Mouse (Mus musculus) spleen, embryonic (tissue): Measurements from ENCODE around the gene Syna.

Experiments
- CTCF ChIA-PET: fragments of 350-600 bp; sonication (Branson Sonifier 250); formaldehyde crosslinking; loops from one replicate; lab custom pipeline; 2022; lab: Charles Lee

Syna gene

GRCm38 (mm10) chr5:134568964-134569491, 9.1 kb upstream of the Syna start:
- CTCF ChIA-PET = no interaction called here

- CTCF ChIA-PET = interaction anchor here (0.6 kb wide), 1 partner anchor 83 kb away, joined by 6 read pairs; no protein-coding TSS in a partner anchor
These were observed 8.1 kb upstream of the Syna start for GRCm38 (mm10) chr5:134568030-134568429.

- CTCF ChIA-PET = no interaction called here
These were observed 7.5 kb upstream of the Syna start for GRCm38 (mm10) chr5:134567445-134567844.

GRCm38 (mm10) chr5:134565696-134566095, 5.7 kb upstream of the Syna start:
- CTCF ChIA-PET = no interaction called here

GRCm38 (mm10) chr5:134564272-134564671, 4.3 kb upstream of the Syna start:
- CTCF ChIA-PET = no interaction called here

GRCm38 (mm10) chr5:134560450-134561171, 640 bp upstream of the Syna start:
- CTCF ChIA-PET = no interaction called here

- CTCF ChIA-PET = no interaction called here
These were observed 4.4 kb downstream of the Syna start for GRCm38 (mm10) chr5:134555463-134556164.

- CTCF ChIA-PET = interaction anchor here (0.7 kb wide), 2 partner anchors 35 to 103 kb away, joined by 4 to 12 read pairs; no protein-coding TSS in a partner anchor
These were observed 5.9 kb downstream of the Syna start for GRCm38 (mm10) chr5:134553951-134554546.

GRCm38 (mm10) chr5:134552110-134552972, 7.6 kb downstream of the Syna start, which contains the start of gene Clip2:
TSS of gene Clip2 (minus strand) at chr5:134552434.
- CTCF ChIA-PET = interaction anchor here (0.6 to 1.1 kb wide), 5 partner anchors 20 to 457 kb away, joined by 3 to 7 read pairs (median 4); no protein-coding TSS in a partner anchor

GRCm38 (mm10) chr5:134551233-134552109, 8.5 kb downstream of the Syna start:
- CTCF ChIA-PET = interaction anchor here (0.5 to 1.1 kb wide), 6 partner anchors 21 to 458 kb away, joined by 3 to 7 read pairs (median 4); no protein-coding TSS in a partner anchor

GRCm38 (mm10) chr5:134550836-134551232, 9.1 kb downstream of the Syna start:
- CTCF ChIA-PET = interaction anchor here (0.5 kb wide), 1 partner anchor 140 kb away, joined by 4 read pairs; no protein-coding TSS in a partner anchor

GRCm38 (mm10) chr5:134549640-134550168, 10.3 kb downstream of the Syna start:
- CTCF ChIA-PET = interaction anchor here (0.5 to 0.8 kb wide), 4 partner anchors 55 to 155 kb away, joined by 7 to 18 read pairs (median 10); no protein-coding TSS in a partner anchor

GRCm38 (mm10) chr5:134548306-134548705, 11.7 kb downstream of the Syna start:
- CTCF ChIA-PET = interaction anchor here (0.6 kb wide), 1 partner anchor 1643 kb away, joined by 7 read pairs; no protein-coding TSS in a partner anchor

GRCm38 (mm10) chr5:134546790-134547189, 13.2 kb downstream of the Syna start:
- CTCF ChIA-PET = no interaction called here

- CTCF ChIA-PET = no interaction called here
These were observed 14.7 kb downstream of the Syna start for GRCm38 (mm10) chr5:134545242-134545629.

- CTCF ChIA-PET = no interaction called here
These were observed 15.3 kb downstream of the Syna start for GRCm38 (mm10) chr5:134544516-134545241.

GRCm38 (mm10) chr5:134541640-134542039, 18.3 kb downstream of the Syna start:
- CTCF ChIA-PET = no interaction called here

GRCm38 (mm10) chr5:134540881-134541280, 19.1 kb downstream of the Syna start:
- CTCF ChIA-PET = no interaction called here

- CTCF ChIA-PET = interaction anchor here (0.6 kb wide), 1 partner anchor 189 kb away, joined by 5 read pairs; no protein-coding TSS in a partner anchor
These were observed 20.1 kb downstream of the Syna start for GRCm38 (mm10) chr5:134539891-134540290.
